Comparison of ENCODE assay signal across 23 mouse cellular contexts in genomic region chr16:14124709-14125108, GRCm38 (mm10). TPM values are rescaled to one million over a fixed set of nuclear protein-coding genes. Genes with fewer than 3 reads are reported as not detected.
DNase-seq lines count a peak whose midpoint lies in the region.
"Had no signal": no experiment of that assay in that cellular context is flagged by ENCODE, and none has a peak within 500 bp of the region (broad histone marks: within the 10 kb centered on the region; RNA-seq: fewer than 3 reads in every experiment).

No protein-coding gene starts in this region.

- no peak overlapping the region for H3K4me3 ChIP-seq in forebrain, embryonic 10.5 days
- H3K4me3 ChIP-seq: embryonic facial prominence, embryonic 12.5 days; forebrain, embryonic 12.5 days; heart, embryonic 10.5 days; hindbrain, embryonic 15.5 days; layer of hippocampus, adult 2 months; left cerebral cortex, adult 2 months; liver, embryonic 13.5 days; lung, embryonic 15.5 days; neural tube, embryonic 12.5 days had no signal

- DNase-seq in heart, adult 11 months: peak; percentile 76
- DNase-seq in heart, postnatal 25 days (ENCODE audit: low spot score): no peak
- peak; percentile 36 to 44 for DNase-seq in adrenal gland, adult 18-20 months (ENCODE audit: low spot score in 2 of 2)
- DNase-seq in adrenal gland, postnatal 36 days: peak; percentile 77 to 80
- peak; percentile 57 for DNase-seq in lung, postnatal 36 days
- DNase-seq in forebrain, embryonic 10.5 days (ENCODE audit: extremely low spot score, low spot score): no peak
- no peak for DNase-seq in natural killer cell, adult 2 months (ENCODE audit: low spot score in 2 of 2)
- DNase-seq in layer of hippocampus, adult 9-10 months (ENCODE audit: low spot score): no peak
- DNase-seq: cerebellum, adult 11-12 months; cerebellum, postnatal 14 days; gastrocnemius, postnatal 36 days; kidney, postnatal 25 days; liver, embryonic 13.5 days; midbrain, embryonic 14.5 days; thymus, postnatal 36 days had no signal

- H3K36me3 ChIP-seq in forebrain, embryonic 10.5 days (replicated peaks): peaks cover 99% of the 10 kb centered on the region

- H3K27me3 ChIP-seq in forebrain, embryonic 10.5 days (ENCODE audit: poor library complexity, severe bottlenecking): no peaks in the 10 kb centered on the region
- H3K27me3 ChIP-seq: embryonic facial prominence, embryonic 12.5 days; forebrain, embryonic 12.5 days; hindbrain, embryonic 15.5 days; liver, embryonic 13.5 days; lung, embryonic 15.5 days; neural tube, embryonic 12.5 days had no signal

- no peaks in the 10 kb centered on the region for H3K4me1 ChIP-seq in forebrain, embryonic 10.5 days
- H3K4me1 ChIP-seq: embryonic facial prominence, embryonic 12.5 days; forebrain, embryonic 12.5 days; heart, embryonic 10.5 days; hindbrain, embryonic 15.5 days; liver, embryonic 13.5 days; lung, embryonic 15.5 days; neural tube, embryonic 12.5 days had no signal

- no peaks in the 10 kb centered on the region; the same call in 1 of the 2 replicates for H3K9me3 ChIP-seq in forebrain, embryonic 10.5 days
- H3K9me3 ChIP-seq: embryonic facial prominence, embryonic 12.5 days; forebrain, embryonic 12.5 days; heart, embryonic 10.5 days; hindbrain, embryonic 15.5 days; liver, embryonic 13.5 days; lung, embryonic 15.5 days; neural tube, embryonic 12.5 days had no signal

- intact Hi-C loops in heart, postnatal 25 days (cut with DNase I): loop anchor here (10.0 kb wide), 1 partner anchor 220 kb away; the partner anchor contains the start of genes Mpv17l and Pdxdc1

- H3K27ac ChIP-seq in forebrain, embryonic 10.5 days: no peak overlapping the region
- H3K27ac ChIP-seq: embryonic facial prominence, embryonic 12.5 days; forebrain, embryonic 12.5 days; heart, embryonic 10.5 days; hindbrain, embryonic 15.5 days; layer of hippocampus, adult 2 months; left cerebral cortex, adult 2 months; liver, embryonic 13.5 days; lung, embryonic 15.5 days; neural tube, embryonic 12.5 days had no signal

- 98% methylated on average over 7 of the region's 7 CpGs for WGBS in forebrain, embryonic 10.5 days

RNA-seq across cellular contexts. Expression of gene Nde1, which starts 38.4 kb away (rescaled TPM):
- total RNA-seq in heart, postnatal 25 days (2021): 10 to 100 TPM; 30.0 TPM
- 10 to 100 TPM; 37.1 to 39.2 TPM for total RNA-seq in adrenal gland, adult 18-20 months (2021)
- 10 to 100 TPM; 40.5 to 46.7 TPM for total RNA-seq in adrenal gland, postnatal 36 days (2021)
- 214 and 215 TPM in 2 replicates for polyA plus RNA-seq in forebrain, embryonic 10.5 days (2016; fragmentation: Nextera tagmentation; extraction: Ambion mirVana)

RNA-seq across cellular contexts. Expression of gene Marf1, which starts 38.4 kb away (rescaled TPM):
- 10 to 100 TPM; 29.3 to 34.2 TPM for total RNA-seq in heart, postnatal 25 days (2021)
- 100 to 1,000 TPM; 124 to 141 TPM for total RNA-seq in adrenal gland, adult 18-20 months (2021)
- total RNA-seq in adrenal gland, postnatal 36 days (2021): 100 to 1,000 TPM; 110 to 152 TPM
- polyA plus RNA-seq in forebrain, embryonic 10.5 days (2016; fragmentation: Nextera tagmentation; extraction: Ambion mirVana): 14.6 TPM in 2 replicates

Comparison
In these comparisons a context has a peak if more than half of its experiments do, and no peak if none do; other contexts are left out.
1. DNase-seq: peak in heart, adult 11 months (single experiment), adrenal gland, adult 18-20 months (2 of 2), adrenal gland, postnatal 36 days (2 of 2) and lung, postnatal 36 days (single experiment); none in heart, postnatal 25 days (single experiment), forebrain, embryonic 10.5 days (single experiment), natural killer cell, adult 2 months (0 of 2) and layer of hippocampus, adult 9-10 months (single experiment).